Mouse (Mus musculus) kidney, adult 11 months (tissue): ENCODE results near the gene Xcl1.

ENCODE experiments used
- DNase-seq: peaks from one replicate; pipeline ENCODE4 v3.0.0; 2022

The Xcl1 gene

DNA sequence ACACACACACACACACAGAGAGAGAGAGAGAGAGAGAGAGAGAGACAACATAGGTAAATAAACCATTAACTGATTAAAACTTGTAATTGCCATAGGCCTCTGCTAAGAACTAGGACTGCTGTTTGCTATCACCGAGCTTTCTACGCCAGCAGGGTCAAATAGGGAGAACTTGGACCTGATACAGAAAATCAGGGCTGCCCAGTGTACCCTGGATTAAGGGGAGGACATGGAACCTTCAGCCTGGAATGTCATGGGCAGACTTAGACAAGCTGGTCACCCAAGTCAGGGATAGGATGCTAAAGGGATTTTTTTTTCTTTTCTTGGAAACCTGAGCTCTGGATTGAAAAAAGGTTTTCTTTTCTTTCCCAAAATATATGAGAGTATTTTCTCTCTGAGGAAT, 35.1 kb downstream of the Xcl1 start:
- DNase-seq = peak; percentile 71

DNA sequence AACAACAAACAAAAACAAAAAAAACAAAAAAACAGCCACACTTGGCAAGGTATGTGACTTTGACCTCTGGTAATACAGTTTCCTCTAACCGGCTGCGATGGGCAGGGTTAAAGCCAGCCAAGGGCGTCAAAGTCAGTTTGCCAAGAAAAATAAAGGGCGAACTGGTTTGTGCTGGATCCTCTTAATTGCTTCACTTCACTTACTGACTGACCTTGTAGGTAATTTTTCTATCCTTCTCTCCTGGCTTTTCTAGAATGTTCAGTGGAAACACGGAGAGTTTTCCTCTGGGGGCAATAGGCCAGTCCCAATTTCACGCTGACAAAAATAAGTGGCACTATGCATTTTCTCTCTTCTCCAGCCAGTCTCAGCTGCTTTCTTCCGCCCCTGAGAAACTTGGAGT, 35.8 kb downstream of the Xcl1 start:
- peak; percentile 91 for DNase-seq

- peak; percentile 86 for DNase-seq
Measured at GRCm38 (mm10) chr1:164898846-164899351, 36.4 kb downstream of the Xcl1 start.

DNA sequence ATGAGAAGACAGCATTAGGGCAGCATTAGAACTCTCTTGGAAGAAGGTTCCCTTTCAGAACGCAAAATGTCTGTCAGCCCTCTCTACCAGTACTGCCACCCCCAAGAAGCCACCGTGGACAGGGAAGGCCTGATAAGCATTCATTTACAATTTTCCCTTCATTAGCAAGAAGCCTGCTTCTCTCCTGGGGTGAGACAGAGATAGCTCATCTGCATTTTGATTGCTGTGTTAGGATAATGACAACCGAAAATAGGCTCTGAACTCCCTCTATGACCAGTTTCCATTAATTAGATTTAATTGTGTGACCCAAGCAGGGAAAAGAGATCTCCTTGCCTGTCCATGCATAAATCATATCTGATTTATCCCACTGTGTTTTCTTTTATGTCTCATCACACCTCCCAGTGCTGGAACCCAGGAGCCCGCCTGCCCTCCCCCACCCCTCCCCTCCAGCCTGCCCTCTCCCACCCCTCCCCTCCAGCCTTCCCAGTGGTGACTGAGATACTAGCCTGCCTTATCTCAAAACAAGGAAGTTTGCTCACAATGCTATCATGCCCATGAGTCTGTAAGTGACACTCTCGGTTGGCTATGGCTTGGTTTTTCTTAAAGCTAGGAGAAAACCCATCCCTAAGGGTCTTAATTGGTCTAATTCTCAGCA, 38.0 kb downstream of the Xcl1 start:
- no peak for DNase-seq

GRCm38 (mm10) chr1:164896211-164897145, 38.8 kb downstream of the Xcl1 start:
- peak; percentile 80 for DNase-seq

- DNase-seq = no peak
Measured at GRCm38 (mm10) chr1:164895806-164896205, 39.5 kb downstream of the Xcl1 start.

DNA sequence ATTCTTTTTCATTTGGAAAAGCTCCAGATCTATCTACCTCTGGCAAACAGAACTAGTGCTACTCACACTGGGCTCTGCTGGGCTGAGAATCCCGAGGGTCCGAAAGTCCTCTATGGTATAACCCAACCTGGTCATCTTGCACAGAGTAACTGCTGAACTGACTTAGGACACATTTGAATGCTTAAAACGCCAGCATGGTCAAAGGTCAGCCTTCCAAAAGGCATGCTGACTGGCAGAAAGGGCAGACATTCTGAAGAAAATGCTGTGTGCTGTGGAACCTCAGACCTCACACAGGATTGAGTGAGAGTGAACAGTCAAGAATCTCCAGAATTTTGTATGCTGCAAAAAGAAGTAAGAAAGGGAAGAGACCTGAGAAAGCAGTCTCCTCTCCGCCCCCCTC, 45.0 kb downstream of the Xcl1 start:
- peak; percentile 64 for DNase-seq

DNA sequence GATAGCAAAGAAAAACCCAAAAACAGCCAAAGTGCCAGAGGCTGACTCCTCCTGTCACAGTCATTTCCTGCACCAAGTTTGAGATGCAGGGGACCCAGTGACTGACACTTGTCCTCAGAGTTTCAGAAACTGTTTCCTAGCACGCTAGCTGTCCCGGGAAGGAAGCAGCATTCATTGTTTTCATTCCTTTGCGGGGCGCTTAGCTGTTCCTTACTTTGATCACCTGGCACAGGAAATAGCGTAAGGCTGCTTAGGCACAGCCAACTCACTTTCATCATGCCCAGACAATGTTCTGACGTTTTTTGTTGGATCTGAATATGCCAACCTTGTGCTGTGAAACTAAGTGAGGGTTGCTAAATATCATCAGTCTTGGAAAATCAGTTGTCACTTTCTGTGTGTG, 46.8 kb downstream of the Xcl1 start:
- no peak for DNase-seq

DNA sequence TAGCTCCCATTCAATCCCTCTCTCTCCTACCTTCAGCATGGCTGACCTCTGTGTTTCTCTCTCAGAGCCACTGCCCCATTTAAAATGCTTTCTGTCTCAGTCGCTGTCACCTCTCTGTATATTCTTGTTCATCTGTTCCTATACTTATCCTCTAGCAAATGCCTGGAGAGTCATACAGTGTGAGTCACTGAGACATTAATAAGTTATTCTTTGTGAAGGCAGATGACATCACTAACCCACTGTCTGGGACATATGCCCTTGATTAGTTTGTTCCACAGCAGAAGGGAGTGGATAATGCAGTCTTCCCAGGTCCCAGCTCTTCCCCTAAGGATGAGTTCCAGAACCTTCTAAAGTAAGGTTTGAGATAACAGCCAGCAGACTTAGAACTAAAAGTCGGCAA, 47.6 kb downstream of the Xcl1 start:
- DNase-seq = no peak

DNA sequence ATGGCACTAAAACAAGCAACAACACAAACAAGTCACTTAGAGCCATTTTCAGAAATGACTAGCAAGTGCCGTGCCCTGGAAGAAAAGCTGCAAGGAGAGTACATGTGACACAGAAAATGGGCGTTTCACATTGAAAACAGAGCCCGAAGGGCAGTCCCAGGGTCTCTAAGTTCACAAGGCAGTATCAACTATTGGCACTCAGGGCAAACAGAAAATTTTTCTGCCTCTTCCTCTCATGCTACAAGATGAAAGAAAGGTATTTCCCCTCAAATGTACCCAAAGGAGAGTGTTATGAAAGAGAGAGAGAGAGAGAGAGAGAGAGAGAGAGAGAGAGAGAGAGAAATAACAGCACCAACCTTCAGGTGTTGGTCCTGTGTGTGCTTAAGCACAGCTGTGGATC, 53.4 kb downstream of the Xcl1 start:
- no peak for DNase-seq
